Mouse (Mus musculus) lung, adult 2 months (tissue): ENCODE results near the gene Rab40c.

Source experiments
- CTCF ChIP-seq: fragments of 200-500 bp; IDR thresholded peaks from 2 replicates; pipeline ENCODE4 v1.5.1; 2011; ENCODE audit warnings: mild to moderate bottlenecking, low read length, control low read depth; ENCODE audit not compliant: insufficient read depth
- POLR2A ChIP-seq: fragments of 200-500 bp; IDR thresholded peaks from 2 replicates; pipeline ENCODE4 v1.6.1; 2011; ENCODE audit warnings: low read depth, mild to moderate bottlenecking, control low read depth, low read length, borderline replicate concordance; ENCODE audit errors: extremely low read depth

DNA sequence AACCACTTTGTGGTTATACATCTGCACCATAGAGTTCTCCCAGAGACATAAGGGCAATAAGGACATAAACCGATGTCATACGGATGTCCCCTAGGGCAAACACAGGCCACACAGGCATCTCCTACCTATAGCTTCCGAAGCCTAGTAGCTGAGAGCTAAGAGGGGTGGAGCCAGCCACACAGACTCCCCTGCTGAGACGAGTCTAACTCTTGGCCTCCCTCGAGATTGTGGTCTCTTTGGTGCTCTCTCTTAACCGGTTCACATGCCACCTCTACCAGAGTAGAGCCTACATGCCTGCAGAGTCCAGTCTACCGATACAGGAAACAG, 52.1 kb downstream of the Rab40c start:
- TF ChIP-seq POLR2A (no peak), CTCF (no peak)
